Mouse (Mus musculus) intestine, embryonic 16.5 days (tissue): ENCODE data around the gene Map4k2. TPM values are rescaled to one million over a fixed set of nuclear protein-coding genes. Genes with fewer than 3 reads are reported as not detected.

ENCODE experiments used
- ATAC-seq: fragments of 200-750 bp; cut with Nextera tagmentation; 2 replicates; pipeline ENCODE4 v1.8.0; 2017; ENCODE audit warnings: moderate TSS enrichment, moderate library complexity
- H3K27ac ChIP-seq: fragments of 300-500 bp; sonication (generic); 2 replicates; pipeline ENCODE4 v1.5.1; 2014; ENCODE audit warnings: mild to moderate bottlenecking, low read length
- H3K27me3 ChIP-seq: fragments of 300-500 bp; sonication (generic); replicated peaks from 2 replicates; pipeline ENCODE4 v1.6.1; 2014; ENCODE audit warnings: low read length, control low read depth, mixed read lengths; ENCODE audit not compliant: control insufficient read depth, insufficient read depth
- H3K36me3 ChIP-seq: fragments of 300-500 bp; sonication (generic); 2 replicates; pipeline ENCODE4 v1.6.1; 2014; ENCODE audit warnings: low read length, control low read depth; ENCODE audit not compliant: control insufficient read depth, insufficient read depth
- H3K4me1 ChIP-seq: fragments of 300-500 bp; sonication (generic); 2 replicates; pipeline ENCODE4 v1.6.1; 2014; ENCODE audit warnings: low read length, control low read depth, mixed read lengths; ENCODE audit not compliant: control insufficient read depth, insufficient read depth
- H3K4me2 ChIP-seq: fragments of 300-500 bp; sonication (generic); 2 replicates; pipeline ENCODE4 v1.6.1; 2014; ENCODE audit warnings: low read depth, low read length, control low read depth
- H3K4me3 ChIP-seq: fragments of 300-500 bp; sonication (generic); 2 replicates; pipeline ENCODE4 v1.5.1; 2014; ENCODE audit warnings: mild to moderate bottlenecking, low read length
- H3K9ac ChIP-seq: fragments of 300-500 bp; sonication (generic); 2 replicates; pipeline ENCODE4 v1.6.1; 2014; ENCODE audit warnings: low read depth, low read length
- H3K9me3 ChIP-seq: fragments of 300-500 bp; sonication (generic); 2 replicates; pipeline ENCODE4 v1.6.1; 2016; ENCODE audit warnings: low read length, control low read depth; ENCODE audit not compliant: control insufficient read depth
- WGBS: fragments of 180-500 bp; shearing (Covaris S2); extraction: QIAGEN DNeasy Blood & Tissue Kit; methylation state at CpG from one replicate; pipeline ENCODE4 v1.1.7; 2014; 5-methylcytosine and 5-hydroxymethylcytosine counted together
- polyA plus RNA-seq: library from polyadenylated mRNA; unstranded; fragments of >200 nt; fragmentation: Nextera tagmentation; extraction: Ambion mirVana; gene quantifications from 2 replicates; pipeline ENCODE4 v1.2.1, GENCODE M21; 2015

Map4k2 gene
- polyA plus RNA-seq: 7.9 and 10.0 TPM in 2 replicates

DNA sequence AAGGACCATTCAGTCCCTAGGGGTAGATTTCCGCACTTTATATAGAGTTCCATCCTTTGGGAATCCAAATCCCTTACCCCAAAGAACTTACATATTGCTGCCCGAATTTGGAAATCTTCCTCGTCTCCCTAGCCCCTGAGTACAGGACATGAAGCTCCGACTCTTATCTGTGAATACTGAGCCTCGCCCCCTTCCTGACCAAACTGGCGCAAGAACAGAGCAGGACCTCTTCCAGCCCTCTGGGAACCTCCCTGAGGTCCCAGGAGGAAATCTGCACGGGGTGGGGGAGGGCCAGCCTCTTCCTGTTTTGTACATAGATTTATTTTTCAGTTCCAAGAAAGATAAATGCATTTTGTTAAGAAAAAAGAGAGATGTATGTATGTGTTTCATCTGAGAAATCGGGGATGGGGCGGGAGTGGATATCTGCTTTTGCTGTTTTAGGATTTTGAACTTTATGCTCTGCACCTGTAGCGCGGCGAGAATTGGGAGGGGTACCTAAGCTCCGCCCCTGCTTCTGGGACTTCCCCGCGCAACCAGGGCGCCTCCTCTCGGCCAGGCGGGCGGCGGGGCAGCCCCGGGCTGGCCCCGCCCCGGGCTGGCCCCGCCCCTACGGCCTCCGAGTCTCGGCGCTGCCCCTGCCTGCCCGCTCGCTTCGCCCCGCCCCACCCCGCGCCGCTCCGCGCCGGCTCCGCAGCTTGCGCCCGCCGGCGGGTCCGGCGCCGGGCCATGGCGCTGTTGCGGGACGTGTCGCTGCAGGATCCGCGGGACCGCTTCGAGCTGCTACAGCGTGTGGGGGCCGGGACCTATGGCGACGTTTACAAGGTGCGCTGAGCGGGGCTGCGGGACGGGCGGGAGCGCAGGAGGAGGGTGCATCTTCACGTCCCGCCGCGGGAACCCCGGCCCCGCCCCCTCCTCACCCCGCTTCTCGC lies at the start of gene Map4k2:
Gene Map4k2, plus strand, starts transcription at position 612 of the 929 bp plus-strand sequence.
- peaks cover 27% of the 10 kb centered on the region for H3K4me1 ChIP-seq
- ATAC-seq: peak; percentile 88
- H3K27ac ChIP-seq: peak within 1 kb of the TSS; percentile 54
- H3K4me2 ChIP-seq: peak within 1 kb of the TSS; percentile 97
- 4% methylated on average over 66 of the region's 72 CpGs for WGBS
- H3K9ac ChIP-seq: peak within 1 kb of the TSS; percentile 80
- peaks cover 19% of the 10 kb centered on the region for H3K36me3 ChIP-seq
- no peaks in the 10 kb centered on the region for H3K27me3 ChIP-seq
- H3K4me3 ChIP-seq: peak within 1 kb of the TSS; percentile 73
- H3K9me3 ChIP-seq: no peaks in the 10 kb centered on the region

DNA sequence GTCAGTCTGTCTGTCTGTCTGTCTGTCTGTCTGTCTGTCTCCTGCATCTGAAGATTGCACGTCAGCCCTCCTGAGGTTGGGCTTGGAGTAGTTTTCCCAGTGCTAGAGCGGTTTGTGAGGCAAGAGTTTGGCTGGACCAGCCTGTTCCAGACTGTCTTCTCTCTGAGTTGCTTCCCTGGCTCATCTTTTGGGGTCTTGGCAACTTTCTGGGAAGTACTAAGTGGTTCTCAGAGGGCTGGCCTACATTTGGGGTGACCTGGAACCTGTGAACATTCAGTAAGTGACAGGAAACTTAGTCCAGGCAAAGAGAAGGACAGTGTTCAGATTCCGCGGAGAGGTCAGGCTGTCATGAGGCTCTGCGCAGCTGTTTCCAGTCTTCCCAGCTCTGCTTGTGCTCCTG lies 48.7 kb upstream of the Map4k2 start:
- H3K4me2 ChIP-seq: no peak overlapping the region
- peaks cover 37% of the 10 kb centered on the region for H3K4me1 ChIP-seq
- H3K9ac ChIP-seq: peak overlapping the region; percentile 37
- ATAC-seq: no peak
- 87% methylated on average over 5 of the region's 5 CpGs for WGBS
- peaks cover 22% of the 10 kb centered on the region for H3K36me3 ChIP-seq
- peak overlapping the region; percentile 85 for H3K27ac ChIP-seq
- H3K27me3 ChIP-seq: no peaks in the 10 kb centered on the region
- no peak overlapping the region for H3K4me3 ChIP-seq
- no peaks in the 10 kb centered on the region for H3K9me3 ChIP-seq

DNA sequence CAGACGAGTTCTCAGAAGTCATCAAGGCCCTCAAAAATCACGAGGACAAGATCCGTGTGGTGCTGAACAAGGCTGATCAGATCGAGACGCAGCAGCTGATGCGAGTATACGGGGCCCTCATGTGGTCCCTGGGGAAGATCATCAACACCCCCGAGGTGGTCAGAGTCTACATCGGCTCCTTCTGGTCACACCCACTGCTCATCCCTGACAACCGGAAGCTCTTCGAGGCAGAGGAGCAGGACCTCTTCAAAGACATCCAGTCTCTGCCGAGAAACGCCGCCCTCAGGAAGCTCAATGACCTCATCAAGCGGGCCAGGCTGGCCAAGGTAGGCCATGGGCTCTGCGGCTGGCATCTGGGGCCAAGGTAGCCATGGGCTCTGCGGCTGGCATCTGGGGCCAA lies 46.6 kb upstream of the Map4k2 start:
- H3K9ac ChIP-seq: no peak overlapping the region
- H3K4me1 ChIP-seq: peaks cover 26% of the 10 kb centered on the region
- ATAC-seq: no peak
- H3K36me3 ChIP-seq: peaks cover 31% of the 10 kb centered on the region
- no peak overlapping the region for H3K4me3 ChIP-seq
- 91% methylated on average over 17 of the region's 17 CpGs for WGBS
- no peaks in the 10 kb centered on the region for H3K27me3 ChIP-seq
- no peaks in the 10 kb centered on the region for H3K9me3 ChIP-seq
- H3K4me2 ChIP-seq: no peak overlapping the region
- no peak overlapping the region for H3K27ac ChIP-seq

DNA sequence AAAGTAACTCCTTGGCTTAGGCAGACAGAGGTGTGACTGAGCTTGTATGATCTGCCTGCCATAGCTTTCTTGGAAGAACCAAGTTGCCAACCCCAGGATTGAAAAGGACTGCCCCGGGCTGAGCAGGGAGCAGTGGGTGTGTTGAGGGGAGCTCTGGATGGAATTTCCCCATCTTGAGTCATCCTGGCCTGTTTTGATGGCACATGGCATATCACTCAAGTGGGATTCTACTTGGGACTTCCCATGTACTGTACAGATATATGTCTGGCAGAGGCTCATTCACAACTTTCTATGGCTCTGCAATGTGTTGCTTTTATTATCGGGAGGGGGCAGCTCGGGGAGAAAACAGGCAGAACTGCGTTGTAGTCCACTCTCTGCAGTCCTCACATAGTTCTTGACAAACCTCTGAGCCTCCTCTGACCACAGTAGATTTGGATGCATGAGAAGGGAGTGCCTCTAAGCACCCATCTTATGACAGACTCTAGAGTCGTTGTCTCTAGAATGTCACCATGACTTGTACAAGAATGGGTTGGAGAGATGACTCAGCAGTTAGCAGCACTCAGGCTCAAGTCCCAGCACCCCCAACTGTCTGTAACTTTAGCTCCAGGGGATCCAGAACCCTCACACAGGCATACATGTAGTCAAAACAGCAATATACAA lies 44.3 kb upstream of the Map4k2 start:
- H3K27me3 ChIP-seq: no peaks in the 10 kb centered on the region
- peaks cover 29% of the 10 kb centered on the region for H3K36me3 ChIP-seq
- no peaks in the 10 kb centered on the region for H3K9me3 ChIP-seq
- peaks cover 14% of the 10 kb centered on the region for H3K4me1 ChIP-seq
- no peak overlapping the region for H3K4me2 ChIP-seq
- no peak overlapping the region for H3K27ac ChIP-seq
- no peak overlapping the region for H3K9ac ChIP-seq
- no peak overlapping the region for H3K4me3 ChIP-seq
- 86% methylated on average over 5 of the region's 5 CpGs for WGBS
- ATAC-seq: no peak

DNA sequence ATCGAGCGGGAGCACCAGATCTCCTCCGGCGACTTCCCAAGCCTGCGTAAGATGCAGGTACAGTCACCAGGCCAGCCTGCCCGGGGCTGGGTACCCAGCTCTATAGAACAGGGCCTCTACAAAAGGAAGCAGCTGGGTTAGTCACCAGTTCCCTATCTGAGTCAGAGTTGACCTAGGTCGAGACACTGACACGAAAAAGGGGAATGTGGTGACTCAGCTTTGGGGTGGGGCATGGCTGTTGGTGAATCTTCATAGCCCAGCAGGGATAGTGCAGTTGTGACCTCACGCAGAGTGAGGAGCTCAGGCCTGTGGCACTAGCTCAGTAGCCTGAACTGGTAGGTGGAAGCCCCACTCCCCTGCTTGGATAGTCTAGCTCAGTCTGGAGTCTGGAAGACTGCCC lies 43.3 kb upstream of the Map4k2 start:
- Histone ChIP-seq H3K27me3 (no peaks in the 10 kb centered on the region), H3K27ac (no peak overlapping the region; the same call in 1 of the 2 replicates), H3K4me2 (no peak overlapping the region), H3K9me3 (no peaks in the 10 kb centered on the region), H3K36me3 (peaks cover 29% of the 10 kb centered on the region), H3K4me3 (no peak overlapping the region), H3K4me1 (peaks cover 5% of the 10 kb centered on the region), H3K9ac (peak overlapping the region; percentile 14; the same call in 1 of the 2 replicates)
- peak; percentile 21; the same call in 1 of the 2 replicates for ATAC-seq
- 84% methylated on average over 9 of the region's 9 CpGs for WGBS

DNA sequence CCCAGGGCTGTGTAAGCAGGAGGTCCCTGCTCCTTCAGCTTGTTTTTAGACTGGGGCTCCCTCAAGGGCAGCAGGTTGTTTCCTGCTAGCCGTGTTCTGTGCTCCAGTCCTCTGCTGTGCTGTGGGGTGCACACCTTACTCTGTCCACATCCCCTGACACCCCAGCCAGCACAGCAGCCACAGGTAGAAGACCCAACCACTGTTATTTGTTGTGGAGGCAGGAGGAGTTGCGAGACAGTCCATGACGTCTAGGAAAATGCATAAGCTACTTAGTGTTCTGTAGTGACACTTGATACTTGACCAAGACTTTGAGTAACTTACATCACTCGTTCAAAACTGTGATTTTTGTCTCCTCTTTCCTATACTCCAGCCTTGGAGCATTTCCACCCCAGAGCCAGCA lies 41.9 kb upstream of the Map4k2 start:
- Histone ChIP-seq H3K9me3 (no peaks in the 10 kb centered on the region), H3K4me3 (no peak overlapping the region), H3K9ac (no peak overlapping the region), H3K27me3 (no peaks in the 10 kb centered on the region), H3K27ac (no peak overlapping the region), H3K4me2 (no peak overlapping the region), H3K4me1 (peaks cover 3% of the 10 kb centered on the region; the same call in 1 of the 2 replicates), H3K36me3 (peaks cover 29% of the 10 kb centered on the region)
- 76% methylated on average over 4 of the region's 4 CpGs for whole genome bisulfite sequencing
- no peak for ATAC-seq

DNA sequence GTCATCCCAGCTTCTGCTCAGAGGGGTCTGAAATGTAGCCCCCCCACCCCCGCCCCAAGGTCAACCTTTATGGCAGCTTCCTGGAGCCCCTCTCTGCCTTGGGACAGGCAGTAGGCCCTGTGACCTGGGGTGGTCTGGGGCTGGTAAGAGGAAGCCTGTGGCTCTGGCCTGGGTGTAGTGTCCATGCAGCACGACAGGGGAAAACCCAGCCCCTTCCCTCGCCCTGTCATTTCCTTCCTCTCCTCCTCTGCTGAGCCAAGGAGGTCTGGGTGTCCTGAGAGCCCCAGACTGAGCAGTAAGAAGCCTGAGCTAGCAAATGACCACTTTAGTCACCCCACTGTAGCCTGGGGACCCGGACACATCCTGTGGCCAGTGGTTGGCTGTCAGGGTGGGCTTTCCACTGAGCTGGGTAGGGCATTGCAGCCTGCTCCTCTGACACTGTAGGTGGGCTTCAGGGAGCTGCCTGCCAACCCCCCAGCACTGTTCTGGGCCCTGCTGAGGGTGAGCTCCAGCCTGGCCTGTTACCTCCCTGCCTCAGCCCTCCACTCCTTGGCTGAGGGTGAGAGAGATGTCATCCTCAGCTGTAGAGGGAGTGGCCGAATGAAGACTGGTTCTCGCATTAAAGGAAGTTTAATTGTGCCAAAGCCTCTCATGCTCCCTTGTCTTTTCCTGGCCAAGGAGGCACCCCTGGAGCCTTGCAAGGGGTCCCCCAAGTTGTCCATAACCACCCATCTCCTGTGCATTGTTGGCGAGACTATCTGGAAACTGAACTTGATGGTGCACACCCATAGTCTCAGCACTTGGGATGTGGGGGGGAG lies 41.3 kb upstream of the Map4k2 start:
- H3K4me1 ChIP-seq: peaks cover 3% of the 10 kb centered on the region; the same call in 1 of the 2 replicates
- H3K4me2 ChIP-seq: no peak overlapping the region
- no peaks in the 10 kb centered on the region for H3K9me3 ChIP-seq
- H3K9ac ChIP-seq: 0 out of 2 replicates have a peak overlapping the region, but pooled peaks have one; percentile 11
- ATAC-seq: no peak
- H3K27ac ChIP-seq: peak overlapping the region; percentile 56
- H3K36me3 ChIP-seq: peaks cover 27% of the 10 kb centered on the region
- no peak overlapping the region for H3K4me3 ChIP-seq
- 75% methylated on average over 7 of the region's 7 CpGs for WGBS
- no peaks in the 10 kb centered on the region for H3K27me3 ChIP-seq

DNA sequence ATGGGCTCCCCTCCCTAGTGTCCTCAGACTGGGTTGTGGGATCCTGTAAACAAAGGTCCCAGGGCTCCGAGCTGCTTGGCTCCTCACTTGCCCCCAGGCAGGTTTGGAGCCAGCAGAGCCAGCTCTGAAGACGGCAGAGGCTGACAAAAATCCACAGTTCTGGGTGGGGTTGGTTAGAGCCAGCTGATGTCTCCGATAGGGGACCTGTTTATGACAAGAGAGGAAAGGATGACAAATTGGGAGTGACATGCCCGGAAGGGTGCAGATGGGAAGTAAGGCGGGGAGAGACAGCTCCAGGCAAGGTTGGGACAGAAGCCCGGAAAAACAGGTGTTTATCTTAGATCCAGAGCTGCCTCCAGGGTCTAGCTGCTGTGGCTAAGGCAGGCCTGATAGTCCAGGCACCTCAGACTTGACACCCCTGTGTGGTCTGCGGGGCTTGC lies 40.5 kb upstream of the Map4k2 start:
- no peaks in the 10 kb centered on the region for H3K9me3 ChIP-seq
- WGBS: 50% methylated on average over 7 of the region's 7 CpGs
- no peak overlapping the region for H3K4me2 ChIP-seq
- H3K4me1 ChIP-seq: peaks cover 3% of the 10 kb centered on the region
- H3K27ac ChIP-seq: no peak overlapping the region
- no peak overlapping the region for H3K4me3 ChIP-seq
- no peaks in the 10 kb centered on the region for H3K27me3 ChIP-seq
- H3K36me3 ChIP-seq: peaks cover 20% of the 10 kb centered on the region
- ATAC-seq: peak; percentile 24; the same call in 1 of the 2 replicates
- no peak overlapping the region for H3K9ac ChIP-seq
